Mouse (Mus musculus) forebrain, embryonic 13.5 days (tissue): ENCODE measurements around the gene Fcrl5. TPM values are rescaled to one million over a fixed set of nuclear protein-coding genes. Genes with fewer than 3 reads are reported as not detected.

Source experiments
- ATAC-seq: fragments of 200-750 bp; cut with Nextera tagmentation; 2 replicates; pipeline ENCODE4 v1.8.0; 2017
- H3K27ac ChIP-seq: fragments of 300-500 bp; sonication (generic); 2 replicates; pipeline ENCODE4 v1.5.1; 2015; ENCODE audit warnings: inconsistent platforms, mild to moderate bottlenecking, moderate library complexity
- H3K27me3 ChIP-seq: fragments of 300-500 bp; sonication (generic); 2 replicates; pipeline ENCODE4 v1.6.1; 2015; ENCODE audit warnings: mild to moderate bottlenecking, inconsistent platforms
- H3K36me3 ChIP-seq: fragments of 300-500 bp; sonication (generic); 2 replicates; pipeline ENCODE4 v1.6.1; 2015; ENCODE audit warnings: mild to moderate bottlenecking, inconsistent platforms; ENCODE audit not compliant: poor library complexity, severe bottlenecking
- H3K4me1 ChIP-seq: fragments of 300-500 bp; sonication (generic); 2 replicates; pipeline ENCODE4 v1.6.1; 2015; ENCODE audit warnings: inconsistent platforms
- H3K4me2 ChIP-seq: fragments of 300-500 bp; sonication (generic); 2 replicates; pipeline ENCODE4 v1.6.1; 2015; ENCODE audit warnings: inconsistent platforms, mild to moderate bottlenecking, moderate library complexity
- H3K4me3 ChIP-seq: fragments of 300-500 bp; sonication (generic); 2 replicates; pipeline ENCODE4 v1.5.1; 2015; ENCODE audit warnings: mild to moderate bottlenecking, inconsistent platforms
- H3K9ac ChIP-seq: fragments of 300-500 bp; sonication (generic); 2 replicates; pipeline ENCODE4 v1.6.1; 2015; ENCODE audit warnings: mild to moderate bottlenecking, inconsistent platforms
- H3K9me3 ChIP-seq: fragments of 300-500 bp; sonication (generic); replicated peaks from 2 replicates; pipeline ENCODE4 v1.6.1; 2016; ENCODE audit warnings: inconsistent platforms
- WGBS: fragments of 180-500 bp; shearing (Covaris S2); methylation state at CpG from one replicate; pipeline ENCODE4 v1.1.7; 2015; 5-methylcytosine and 5-hydroxymethylcytosine counted together
- polyA plus RNA-seq: library from polyadenylated mRNA; unstranded; fragments of >200 nt; fragmentation: Nextera tagmentation; extraction: Ambion mirVana; gene quantifications from 2 replicates; pipeline ENCODE4 v1.2.1, GENCODE M21; 2015

The Fcrl5 gene
- polyA plus RNA-seq, 1 experiment from 2014 or later: not detected

GRCm38 (mm10) chr3:87502771-87503170 lies 67.2 kb downstream of the Fcrl5 start:
- Histone ChIP-seq H3K4me3 (no peak overlapping the region), H3K36me3 (no peaks in the 10 kb centered on the region), H3K27me3 (no peaks in the 10 kb centered on the region), H3K4me1 (peaks cover 3% of the 10 kb centered on the region; the same call in 1 of the 2 replicates), H3K27ac (no peak overlapping the region), H3K9ac (no peak overlapping the region), H3K4me2 (no peak overlapping the region), H3K9me3 (no peaks in the 10 kb centered on the region)
- WGBS: 90% methylated on average over 6 of the region's 6 CpGs
- ATAC-seq: no peak

GRCm38 (mm10) chr3:87504330-87504729 lies 68.8 kb downstream of the Fcrl5 start:
- Histone ChIP-seq H3K4me1 (peaks cover 3% of the 10 kb centered on the region; the same call in 1 of the 2 replicates), H3K9me3 (no peaks in the 10 kb centered on the region), H3K27me3 (no peaks in the 10 kb centered on the region), H3K9ac (no peak overlapping the region), H3K27ac (no peak overlapping the region), H3K36me3 (no peaks in the 10 kb centered on the region), H3K4me2 (no peak overlapping the region), H3K4me3 (no peak overlapping the region)
- WGBS: 15% methylated on average over 7 of the region's 7 CpGs
- peak; percentile 25; the same call in 1 of the 2 replicates for ATAC-seq

- no peaks in the 10 kb centered on the region for H3K27me3 ChIP-seq
- 67% methylated on average over 4 of the region's 4 CpGs for WGBS
- peaks cover 3% of the 10 kb centered on the region; the same call in 1 of the 2 replicates for H3K4me1 ChIP-seq
- no peak overlapping the region for H3K9ac ChIP-seq
- H3K4me2 ChIP-seq: no peak overlapping the region
- no peak overlapping the region for H3K4me3 ChIP-seq
- ATAC-seq: peak; percentile 27; the same call in 1 of the 2 replicates
- no peaks in the 10 kb centered on the region for H3K36me3 ChIP-seq
- H3K9me3 ChIP-seq: no peaks in the 10 kb centered on the region
- no peak overlapping the region for H3K27ac ChIP-seq
Measured at GRCm38 (mm10) chr3:87504749-87505425, 69.3 kb downstream of the Fcrl5 start.

- Histone ChIP-seq H3K4me1 (peaks cover 3% of the 10 kb centered on the region; the same call in 1 of the 2 replicates), H3K27me3 (no peaks in the 10 kb centered on the region), H3K27ac (no peak overlapping the region), H3K36me3 (no peaks in the 10 kb centered on the region), H3K9ac (no peak overlapping the region), H3K4me3 (no peak overlapping the region), H3K4me2 (no peak overlapping the region), H3K9me3 (no peaks in the 10 kb centered on the region)
- no peak for ATAC-seq
- 69% methylated on average over 12 of the region's 12 CpGs for WGBS
Measured at GRCm38 (mm10) chr3:87506456-87507416, 71.2 kb downstream of the Fcrl5 start.

GRCm38 (mm10) chr3:87508205-87508901 lies 72.8 kb downstream of the Fcrl5 start:
- H3K4me3 ChIP-seq: peak overlapping the region; percentile 24
- no peaks in the 10 kb centered on the region for H3K27me3 ChIP-seq
- peak overlapping the region; percentile 54 for H3K4me2 ChIP-seq
- ATAC-seq: peak; percentile 83
- 0 out of 2 replicates have a peak overlapping the region, but pooled peaks have one; percentile 41 for H3K9ac ChIP-seq
- H3K27ac ChIP-seq: no peak overlapping the region
- no peaks in the 10 kb centered on the region for H3K9me3 ChIP-seq
- WGBS: 19% methylated on average over 17 of the region's 17 CpGs
- H3K4me1 ChIP-seq: peaks cover 3% of the 10 kb centered on the region; the same call in 1 of the 2 replicates
- no peaks in the 10 kb centered on the region for H3K36me3 ChIP-seq

- H3K27me3 ChIP-seq: no peaks in the 10 kb centered on the region
- H3K4me3 ChIP-seq: no peak overlapping the region
- no peak overlapping the region for H3K27ac ChIP-seq
- H3K9ac ChIP-seq: no peak overlapping the region
- no peak overlapping the region for H3K4me2 ChIP-seq
- whole genome bisulfite sequencing: 64% methylated on average over 4 of the region's 4 CpGs
- H3K4me1 ChIP-seq: peaks cover 3% of the 10 kb centered on the region; the same call in 1 of the 2 replicates
- no peak for ATAC-seq
- H3K9me3 ChIP-seq: no peaks in the 10 kb centered on the region
- H3K36me3 ChIP-seq: no peaks in the 10 kb centered on the region
Measured at GRCm38 (mm10) chr3:87509061-87509460, 73.5 kb downstream of the Fcrl5 start.

GRCm38 (mm10) chr3:87510832-87511231 lies 75.3 kb downstream of the Fcrl5 start:
- no peak overlapping the region for H3K27ac ChIP-seq
- H3K9ac ChIP-seq: no peak overlapping the region
- H3K27me3 ChIP-seq: no peaks in the 10 kb centered on the region
- no peak for ATAC-seq
- H3K4me1 ChIP-seq: no peaks in the 10 kb centered on the region; the same call in 1 of the 2 replicates
- H3K9me3 ChIP-seq: no peaks in the 10 kb centered on the region
- no peak overlapping the region for H3K4me2 ChIP-seq
- 86% methylated on average over 9 of the region's 9 CpGs for WGBS
- no peak overlapping the region for H3K4me3 ChIP-seq
- no peaks in the 10 kb centered on the region for H3K36me3 ChIP-seq

- Histone ChIP-seq H3K4me2 (no peak overlapping the region), H3K4me3 (no peak overlapping the region), H3K27ac (no peak overlapping the region), H3K9ac (no peak overlapping the region), H3K27me3 (no peaks in the 10 kb centered on the region), H3K36me3 (no peaks in the 10 kb centered on the region), H3K4me1 (no peaks in the 10 kb centered on the region; the same call in 1 of the 2 replicates), H3K9me3 (no peaks in the 10 kb centered on the region)
- WGBS: 51% methylated on average over 16 of the region's 16 CpGs
- no peak for ATAC-seq
Measured at GRCm38 (mm10) chr3:87511971-87512765, 76.6 kb downstream of the Fcrl5 start.

GRCm38 (mm10) chr3:87515567-87516081 lies 80.1 kb downstream of the Fcrl5 start:
- no peak overlapping the region for H3K9ac ChIP-seq
- WGBS: 62% methylated on average over 13 of the region's 13 CpGs
- no peaks in the 10 kb centered on the region for H3K9me3 ChIP-seq
- H3K4me3 ChIP-seq: no peak overlapping the region
- no peaks in the 10 kb centered on the region for H3K4me1 ChIP-seq
- no peak for ATAC-seq
- H3K27me3 ChIP-seq: no peaks in the 10 kb centered on the region
- no peaks in the 10 kb centered on the region for H3K36me3 ChIP-seq
- H3K4me2 ChIP-seq: no peak overlapping the region
- no peak overlapping the region for H3K27ac ChIP-seq

GRCm38 (mm10) chr3:87518425-87518824 lies 82.9 kb downstream of the Fcrl5 start:
- no peak overlapping the region for H3K9ac ChIP-seq
- ATAC-seq: no peak
- no peaks in the 10 kb centered on the region for H3K27me3 ChIP-seq
- H3K4me1 ChIP-seq: no peaks in the 10 kb centered on the region
- H3K4me2 ChIP-seq: no peak overlapping the region
- H3K4me3 ChIP-seq: no peak overlapping the region
- H3K27ac ChIP-seq: no peak overlapping the region
- H3K36me3 ChIP-seq: no peaks in the 10 kb centered on the region
- H3K9me3 ChIP-seq: no peaks in the 10 kb centered on the region

- no peak overlapping the region for H3K9ac ChIP-seq
- no peaks in the 10 kb centered on the region for H3K36me3 ChIP-seq
- no peak overlapping the region for H3K4me2 ChIP-seq
- no peaks in the 10 kb centered on the region for H3K27me3 ChIP-seq
- H3K27ac ChIP-seq: no peak overlapping the region
- no peak for ATAC-seq
- H3K4me1 ChIP-seq: peaks cover 8% of the 10 kb centered on the region
- H3K4me3 ChIP-seq: no peak overlapping the region
- H3K9me3 ChIP-seq: no peaks in the 10 kb centered on the region
- 90% methylated on average over 4 of the region's 4 CpGs for WGBS
Measured at GRCm38 (mm10) chr3:87521126-87521525, 85.6 kb downstream of the Fcrl5 start.
